Mouse (Mus musculus): ENCODE measurements around the gene Zfp629. TPM values are rescaled to one million over a fixed set of nuclear protein-coding genes. Genes with fewer than 3 reads are reported as not detected.

Gene Zfp629
- polyA plus RNA-seq, 1 experiment from 2014 or later: 17.2 TPM

DNA sequence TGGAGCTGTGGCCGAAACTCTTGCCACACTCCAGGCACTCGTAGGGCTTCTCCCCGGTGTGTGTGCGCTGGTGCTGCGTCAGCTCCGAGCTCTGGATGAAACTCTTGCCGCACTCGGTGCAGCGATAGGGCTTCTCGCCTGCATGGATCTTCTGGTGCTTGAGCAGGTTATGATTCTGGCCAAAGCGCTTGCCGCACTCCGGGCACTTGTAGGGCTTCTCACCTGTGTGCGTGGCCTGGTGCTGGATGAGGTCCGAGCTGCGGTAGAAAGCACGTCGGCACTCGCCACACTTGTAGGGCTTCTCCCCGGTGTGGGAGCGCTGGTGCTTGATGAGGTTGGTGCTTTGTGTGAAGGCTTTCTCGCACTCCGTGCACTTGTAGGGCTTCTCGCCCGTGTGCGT lies 4.0 kb downstream of the Zfp629 start:
- Histone ChIP-seq H3K4me3 (ENCODE audit: low read depth, low read length) (no peak overlapping the region), H3K9me3 (ENCODE audit: control insufficient read depth, low read depth, low read length) (no peaks in the 10 kb centered on the region)
- WGBS: 95% methylated on average over 26 of the region's 26 CpGs

DNA sequence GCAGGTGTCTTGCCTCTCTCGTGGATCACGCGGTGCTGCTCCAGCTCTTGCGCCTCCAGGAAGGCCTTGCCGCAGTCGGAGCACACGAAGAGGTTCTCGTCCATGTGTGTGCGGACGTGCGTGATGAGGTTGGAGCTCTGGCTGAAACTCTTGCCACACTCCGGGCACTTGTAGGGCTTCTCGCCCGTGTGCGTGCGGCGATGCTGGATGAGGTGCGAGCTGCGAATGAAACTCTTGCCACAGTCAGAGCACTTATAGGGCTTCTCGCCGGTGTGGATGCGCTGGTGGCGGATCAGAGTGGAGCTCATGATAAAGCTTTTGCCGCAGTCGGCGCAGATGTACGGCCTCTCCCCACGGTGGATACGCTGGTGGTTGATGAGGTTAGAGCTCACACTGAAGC lies 4.6 kb downstream of the Zfp629 start:
- H3K9ac ChIP-seq (replicated peaks; ENCODE audit: low read depth, low read length): no peak overlapping the region
- ATAC-seq (ENCODE audit: insufficient number of reproducible peaks, insufficient read depth, low FRiP score, low read depth): no peak
- no peak overlapping the region for H3K4me2 ChIP-seq (replicated peaks; ENCODE audit: low read depth, low read length)
- H3K4me1 ChIP-seq (ENCODE audit: control insufficient read depth, insufficient read depth, low read length): peaks cover 6% of the 10 kb centered on the region
- no peak overlapping the region for H3K4me3 ChIP-seq (ENCODE audit: low read depth, low read length)
- no peaks in the 10 kb centered on the region for H3K27me3 ChIP-seq (ENCODE audit: control insufficient read depth, insufficient read depth, low read length)
- 94% methylated on average over 29 of the region's 29 CpGs for WGBS
- H3K36me3 ChIP-seq (ENCODE audit: control insufficient read depth, insufficient read depth, low read length): peaks cover 61% of the 10 kb centered on the region
- H3K9me3 ChIP-seq (ENCODE audit: control insufficient read depth, low read depth, low read length): no peaks in the 10 kb centered on the region
- no peak overlapping the region for H3K27ac ChIP-seq (ENCODE audit: low read length)

More for the DNA sequence above, 4.0 kb downstream of the Zfp629 start:
- no peaks in the 10 kb centered on the region for H3K27me3 ChIP-seq (ENCODE audit: control insufficient read depth, insufficient read depth, low read length)
- H3K4me1 ChIP-seq (ENCODE audit: control insufficient read depth, insufficient read depth, low read length): peaks cover 6% of the 10 kb centered on the region
- H3K9ac ChIP-seq (replicated peaks; ENCODE audit: low read depth, low read length): no peak overlapping the region
- H3K4me2 ChIP-seq (replicated peaks; ENCODE audit: low read depth, low read length): no peak overlapping the region
- no peak overlapping the region for H3K27ac ChIP-seq (ENCODE audit: low read length)
- peaks cover 58% of the 10 kb centered on the region for H3K36me3 ChIP-seq (ENCODE audit: control insufficient read depth, insufficient read depth, low read length)
- no peak for ATAC-seq (ENCODE audit: insufficient number of reproducible peaks, insufficient read depth, low FRiP score, low read depth)

DNA sequence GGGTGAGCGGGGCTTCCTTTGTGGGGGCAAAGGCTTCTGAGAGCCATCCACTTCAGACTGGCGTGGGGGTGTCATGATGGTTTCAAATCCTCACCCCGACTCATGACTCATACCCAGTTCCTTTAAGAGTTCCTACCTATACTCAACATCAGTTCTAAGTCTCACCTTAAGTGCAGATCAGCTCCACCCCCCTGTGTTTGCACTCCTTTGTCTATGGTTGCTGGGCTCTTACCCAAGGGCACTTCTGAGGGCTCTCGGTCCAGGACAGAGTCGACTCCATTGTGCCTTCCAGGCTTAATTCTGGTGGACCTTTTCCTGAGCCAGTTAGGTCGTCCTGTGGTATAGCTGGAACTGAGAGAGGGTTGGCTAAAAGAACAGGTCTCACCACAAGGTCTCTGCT lies 8.4 kb downstream of the Zfp629 start:
- no peak overlapping the region for H3K27ac ChIP-seq (ENCODE audit: low read length)
- no peaks in the 10 kb centered on the region for H3K27me3 ChIP-seq (ENCODE audit: control insufficient read depth, insufficient read depth, low read length)
- H3K9ac ChIP-seq (replicated peaks; ENCODE audit: low read depth, low read length): no peak overlapping the region
- no peaks in the 10 kb centered on the region for H3K4me1 ChIP-seq (ENCODE audit: control insufficient read depth, insufficient read depth, low read length)
- no peaks in the 10 kb centered on the region for H3K9me3 ChIP-seq (ENCODE audit: control insufficient read depth, low read depth, low read length)
- WGBS: 81% methylated on average over 6 of the region's 6 CpGs
- no peak overlapping the region for H3K4me2 ChIP-seq (replicated peaks; ENCODE audit: low read depth, low read length)
- no peak overlapping the region for H3K4me3 ChIP-seq (ENCODE audit: low read depth, low read length)
- H3K36me3 ChIP-seq (ENCODE audit: control insufficient read depth, insufficient read depth, low read length): peaks cover 78% of the 10 kb centered on the region
- ATAC-seq (ENCODE audit: insufficient number of reproducible peaks, insufficient read depth, low FRiP score, low read depth): no peak

GRCm38 (mm10) chr7:127604256-127604655 lies 11.3 kb downstream of the Zfp629 start:
- ATAC-seq (ENCODE audit: insufficient number of reproducible peaks, insufficient read depth, low FRiP score, low read depth): no peak
- H3K36me3 ChIP-seq (ENCODE audit: control insufficient read depth, insufficient read depth, low read length): peaks cover 73% of the 10 kb centered on the region
- no peaks in the 10 kb centered on the region for H3K9me3 ChIP-seq (ENCODE audit: control insufficient read depth, low read depth, low read length)
- no peaks in the 10 kb centered on the region for H3K27me3 ChIP-seq (ENCODE audit: control insufficient read depth, insufficient read depth, low read length)
- H3K4me1 ChIP-seq (ENCODE audit: control insufficient read depth, insufficient read depth, low read length): no peaks in the 10 kb centered on the region
- no peak overlapping the region for H3K27ac ChIP-seq (ENCODE audit: low read length)
- H3K4me2 ChIP-seq (replicated peaks; ENCODE audit: low read depth, low read length): no peak overlapping the region
- H3K9ac ChIP-seq (replicated peaks; ENCODE audit: low read depth, low read length): no peak overlapping the region
- no peak overlapping the region for H3K4me3 ChIP-seq (ENCODE audit: low read depth, low read length)
- 88% methylated on average over 10 of the region's 10 CpGs for WGBS

DNA sequence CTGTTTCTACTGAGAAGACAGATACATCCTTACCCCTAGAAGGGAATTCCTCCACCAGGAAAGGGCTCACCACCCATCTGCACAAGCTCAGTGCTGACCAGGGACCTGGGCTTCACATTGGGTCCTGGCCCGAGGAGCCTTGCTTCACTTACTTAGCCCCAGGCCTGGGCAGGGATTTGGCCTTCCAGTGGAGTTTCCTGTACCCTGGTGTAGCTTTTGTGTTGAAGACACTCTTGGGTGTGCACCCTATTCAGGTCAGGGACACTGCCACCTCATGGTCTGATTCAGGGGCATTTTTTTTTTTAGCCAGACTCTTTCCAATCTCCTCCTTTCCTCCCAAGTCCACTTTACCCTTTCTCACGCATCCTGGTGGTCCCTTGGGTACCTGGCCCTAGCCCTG lies 12.7 kb downstream of the Zfp629 start:
- Histone ChIP-seq H3K4me2 (replicated peaks; ENCODE audit: low read depth, low read length) (no peak overlapping the region), H3K9ac (replicated peaks; ENCODE audit: low read depth, low read length) (no peak overlapping the region), H3K27ac (ENCODE audit: low read length) (no peak overlapping the region), H3K4me1 (ENCODE audit: control insufficient read depth, insufficient read depth, low read length) (no peaks in the 10 kb centered on the region), H3K9me3 (ENCODE audit: control insufficient read depth, low read depth, low read length) (no peaks in the 10 kb centered on the region), H3K4me3 (ENCODE audit: low read depth, low read length) (no peak overlapping the region), H3K27me3 (ENCODE audit: control insufficient read depth, insufficient read depth, low read length) (no peaks in the 10 kb centered on the region), H3K36me3 (ENCODE audit: control insufficient read depth, insufficient read depth, low read length) (peaks cover 72% of the 10 kb centered on the region)
- WGBS: 94% methylated on average over 2 of the region's 2 CpGs
- no peak for ATAC-seq (ENCODE audit: insufficient number of reproducible peaks, insufficient read depth, low FRiP score, low read depth)

DNA sequence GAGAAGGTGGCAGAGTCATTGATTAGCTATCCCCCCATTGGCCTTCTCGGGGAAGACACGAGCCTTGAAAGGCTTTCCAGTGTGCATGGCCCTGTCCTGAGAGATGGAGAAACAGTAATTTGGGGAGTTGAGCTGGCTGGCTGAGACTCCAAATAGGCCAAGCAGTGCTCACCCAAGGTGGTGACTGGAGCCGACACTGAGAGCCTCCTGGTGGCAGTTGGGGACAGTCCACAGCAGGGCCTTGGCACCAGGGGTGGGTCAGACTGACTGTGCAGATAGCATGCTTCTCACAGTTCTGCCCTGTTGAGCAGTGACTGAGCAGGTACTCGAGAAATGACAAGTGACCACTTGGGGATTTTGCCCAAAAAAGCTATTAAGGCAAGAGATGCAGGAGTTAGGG lies 13.9 kb downstream of the Zfp629 start:
- Histone ChIP-seq H3K4me1 (ENCODE audit: control insufficient read depth, insufficient read depth, low read length) (no peaks in the 10 kb centered on the region), H3K9me3 (ENCODE audit: control insufficient read depth, low read depth, low read length) (no peaks in the 10 kb centered on the region), H3K27ac (ENCODE audit: low read length) (no peak overlapping the region), H3K36me3 (ENCODE audit: control insufficient read depth, insufficient read depth, low read length) (peaks cover 73% of the 10 kb centered on the region), H3K9ac (replicated peaks; ENCODE audit: low read depth, low read length) (no peak overlapping the region), H3K4me2 (replicated peaks; ENCODE audit: low read depth, low read length) (no peak overlapping the region), H3K27me3 (ENCODE audit: control insufficient read depth, insufficient read depth, low read length) (no peaks in the 10 kb centered on the region), H3K4me3 (ENCODE audit: low read depth, low read length) (no peak overlapping the region)
- 79% methylated on average over 4 of the region's 4 CpGs for WGBS
- ATAC-seq (ENCODE audit: insufficient number of reproducible peaks, insufficient read depth, low FRiP score, low read depth): no peak

GRCm38 (mm10) chr7:127600612-127601011 lies 15.0 kb downstream of the Zfp629 start:
- Histone ChIP-seq H3K9me3 (ENCODE audit: control insufficient read depth, low read depth, low read length) (no peaks in the 10 kb centered on the region), H3K9ac (replicated peaks; ENCODE audit: low read depth, low read length) (no peak overlapping the region), H3K4me1 (ENCODE audit: control insufficient read depth, insufficient read depth, low read length) (no peaks in the 10 kb centered on the region), H3K36me3 (ENCODE audit: control insufficient read depth, insufficient read depth, low read length) (peaks cover 80% of the 10 kb centered on the region), H3K27me3 (ENCODE audit: control insufficient read depth, insufficient read depth, low read length) (no peaks in the 10 kb centered on the region), H3K4me3 (ENCODE audit: low read depth, low read length) (no peak overlapping the region), H3K27ac (ENCODE audit: low read length) (no peak overlapping the region), H3K4me2 (replicated peaks; ENCODE audit: low read depth, low read length) (no peak overlapping the region)
- ATAC-seq (ENCODE audit: insufficient number of reproducible peaks, insufficient read depth, low FRiP score, low read depth): no peak
- 97% methylated on average over 7 of the region's 7 CpGs for WGBS

DNA sequence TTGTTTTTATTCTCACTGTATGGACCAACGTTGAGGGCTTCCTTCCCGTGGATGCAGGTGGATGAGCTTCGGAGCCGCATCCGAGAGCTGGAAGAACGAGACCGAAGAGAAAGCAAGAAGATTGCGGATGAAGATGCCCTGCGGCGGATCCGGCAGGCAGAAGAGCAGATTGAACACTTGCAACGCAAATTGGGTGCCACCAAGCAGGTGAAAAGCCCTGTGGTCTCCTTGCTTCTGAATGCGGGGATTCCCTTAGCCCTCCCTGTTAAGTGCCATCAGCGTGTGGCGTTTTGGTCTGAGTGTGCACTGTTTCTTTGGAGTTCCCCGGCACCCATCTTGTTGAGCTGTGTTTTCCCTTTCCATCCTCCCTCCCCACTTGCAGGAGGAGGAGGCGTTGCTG lies 18.9 kb downstream of the Zfp629 start:
- no peak overlapping the region for H3K9ac ChIP-seq (replicated peaks; ENCODE audit: low read depth, low read length)
- H3K4me1 ChIP-seq (ENCODE audit: control insufficient read depth, insufficient read depth, low read length): no peaks in the 10 kb centered on the region
- no peak overlapping the region for H3K4me3 ChIP-seq (ENCODE audit: low read depth, low read length)
- ATAC-seq (ENCODE audit: insufficient number of reproducible peaks, insufficient read depth, low FRiP score, low read depth): no peak
- H3K36me3 ChIP-seq (ENCODE audit: control insufficient read depth, insufficient read depth, low read length): peaks cover 94% of the 10 kb centered on the region
- no peaks in the 10 kb centered on the region for H3K9me3 ChIP-seq (ENCODE audit: control insufficient read depth, low read depth, low read length)
- no peak overlapping the region for H3K4me2 ChIP-seq (replicated peaks; ENCODE audit: low read depth, low read length)
- no peak overlapping the region for H3K27ac ChIP-seq (ENCODE audit: low read length)
- H3K27me3 ChIP-seq (ENCODE audit: control insufficient read depth, insufficient read depth, low read length): no peaks in the 10 kb centered on the region
- 96% methylated on average over 17 of the region's 17 CpGs for WGBS

GRCm38 (mm10) chr7:127592575-127592974 lies 23.0 kb downstream of the Zfp629 start:
- Histone ChIP-seq H3K9me3 (ENCODE audit: control insufficient read depth, low read depth, low read length) (no peaks in the 10 kb centered on the region), H3K9ac (replicated peaks; ENCODE audit: low read depth, low read length) (no peak overlapping the region), H3K36me3 (ENCODE audit: control insufficient read depth, insufficient read depth, low read length) (peaks cover 77% of the 10 kb centered on the region), H3K4me3 (ENCODE audit: low read depth, low read length) (no peak overlapping the region), H3K4me1 (ENCODE audit: control insufficient read depth, insufficient read depth, low read length) (peaks cover 8% of the 10 kb centered on the region; the same call in 1 of the 2 replicates), H3K27me3 (ENCODE audit: control insufficient read depth, insufficient read depth, low read length) (no peaks in the 10 kb centered on the region), H3K27ac (ENCODE audit: low read length) (no peak overlapping the region), H3K4me2 (replicated peaks; ENCODE audit: low read depth, low read length) (no peak overlapping the region)
- no peak for ATAC-seq (ENCODE audit: insufficient number of reproducible peaks, insufficient read depth, low FRiP score, low read depth)
- 93% methylated on average over 14 of the region's 14 CpGs for WGBS

Measured in stomach, embryonic 14.5 days (tissue).